Mouse (Mus musculus) cerebellum, postnatal 10 days (tissue): ENCODE measurements around the gene Rnf144b.

Experiments
- DNase-seq, 2 experiments: peaks; one replicate each; pipeline ENCODE4 v3.0.0; 2021; ENCODE audit warnings: mixed read lengths in 2 of 2

Gene Rnf144b

GRCm38 (mm10) chr13:47273487-47273886, 151.0 kb downstream of the Rnf144b start:
- no peak for DNase-seq

GRCm38 (mm10) chr13:47274139-47274538, 151.7 kb downstream of the Rnf144b start:
- no peak for DNase-seq

GRCm38 (mm10) chr13:47277000-47277823, 154.8 kb downstream of the Rnf144b start:
- peak in 1 of 2 experiments; percentile 26 for DNase-seq

DNA sequence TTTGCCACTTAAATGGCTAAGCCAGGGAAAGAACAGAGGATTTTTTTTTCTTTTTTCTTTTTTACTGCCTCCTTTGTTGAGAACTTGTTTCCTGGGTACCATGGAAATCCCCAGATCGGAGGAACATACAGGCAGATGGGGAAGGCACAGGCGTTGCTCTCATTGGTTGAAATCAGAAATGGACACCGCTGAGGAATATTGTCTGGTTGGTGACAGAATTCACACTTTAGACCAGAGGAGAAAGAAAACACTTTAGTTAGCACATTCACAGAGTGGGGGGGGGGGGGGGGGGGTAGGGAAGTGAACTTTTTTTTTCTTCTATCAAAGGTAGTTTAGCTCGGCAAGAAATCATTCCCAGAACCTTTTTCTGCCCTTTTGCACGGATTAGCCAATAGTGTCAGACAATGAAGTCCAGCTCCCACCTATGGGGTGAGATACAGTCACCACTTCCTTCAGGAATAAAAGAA, 155.4 kb downstream of the Rnf144b start:
- DNase-seq = no peak

DNA sequence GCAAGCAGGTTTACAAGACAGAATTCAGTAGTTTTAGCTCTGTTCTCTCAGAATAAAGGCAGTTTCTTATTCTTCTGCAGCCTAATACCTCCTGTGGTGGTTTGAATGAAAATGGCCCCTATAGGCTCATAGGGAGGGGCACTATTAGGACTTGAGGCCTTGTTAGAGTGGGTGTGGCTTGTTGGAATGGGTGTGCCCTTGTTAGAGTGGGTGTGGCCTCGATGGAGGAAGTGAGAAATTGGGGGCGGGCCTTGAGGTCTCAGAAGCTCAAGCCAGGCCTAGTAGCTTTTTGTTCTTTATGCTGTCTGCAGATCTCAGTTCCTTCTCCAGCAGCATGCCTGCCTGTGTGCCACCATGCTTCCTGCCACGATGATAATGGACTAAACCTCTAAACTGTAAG, 159.8 kb downstream of the Rnf144b start:
- no peak for DNase-seq

- DNase-seq = peak; percentile 89 to 91
Observed at GRCm38 (mm10) chr13:47288449-47288848, 166.0 kb downstream of the Rnf144b start.

DNA sequence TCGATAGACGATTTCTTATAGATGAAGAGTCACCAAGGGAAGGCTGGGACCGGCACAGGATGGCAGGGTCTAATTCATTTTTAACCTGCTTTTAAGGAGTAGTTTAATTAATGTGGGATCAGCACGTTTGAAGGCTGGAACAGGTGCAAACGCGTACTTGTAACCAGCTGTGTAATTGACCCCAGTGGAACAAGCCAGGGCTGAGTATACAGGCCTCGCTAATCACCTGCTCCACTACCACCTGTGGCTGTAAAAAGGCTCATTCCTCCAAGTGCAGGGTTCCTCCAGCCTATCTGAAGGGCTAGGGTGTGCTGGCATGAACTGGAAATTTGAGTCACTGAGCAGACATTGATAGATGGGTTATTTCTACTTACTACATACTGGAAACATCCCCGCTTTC, 174.0 kb downstream of the Rnf144b start:
- no peak for DNase-seq
